Mouse (Mus musculus) layer of hippocampus, adult 9-10 months (tissue): ENCODE results near the gene Disp3.

Experiments
- DNase-seq: peaks from one replicate; pipeline ENCODE4 v3.0.0; 2022; ENCODE audit warnings: low spot score

Gene Disp3

GRCm38 (mm10) chr4:148288055-148288549 is 337 bp upstream of the Disp3 start:
- DNase-seq = peak; percentile 51

GRCm38 (mm10) chr4:148287041-148287440 is 724 bp downstream of the Disp3 start:
- no peak for DNase-seq

- no peak for DNase-seq
Observed at GRCm38 (mm10) chr4:148286226-148287031, 1.3 kb downstream of the Disp3 start.

DNA sequence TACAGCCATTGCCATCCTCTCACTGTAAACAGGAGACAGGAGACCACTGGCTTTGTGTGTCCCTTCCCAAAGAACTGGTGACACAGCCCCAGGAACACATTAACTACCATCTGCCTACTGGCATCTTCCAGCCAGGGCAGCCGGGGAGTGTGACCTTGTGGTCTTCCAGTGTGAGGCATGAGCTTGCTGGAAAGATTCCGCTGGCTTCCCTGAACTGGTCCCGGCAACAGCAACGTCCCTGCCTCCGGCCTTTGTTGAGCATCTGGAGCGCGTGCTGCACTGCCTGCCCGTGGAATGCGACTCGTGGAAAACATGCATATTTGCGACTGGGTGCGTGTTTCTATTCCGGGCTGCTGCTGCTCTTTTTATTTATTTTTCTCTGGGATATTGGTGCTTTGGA is 3.5 kb downstream of the Disp3 start:
- no peak for DNase-seq

DNA sequence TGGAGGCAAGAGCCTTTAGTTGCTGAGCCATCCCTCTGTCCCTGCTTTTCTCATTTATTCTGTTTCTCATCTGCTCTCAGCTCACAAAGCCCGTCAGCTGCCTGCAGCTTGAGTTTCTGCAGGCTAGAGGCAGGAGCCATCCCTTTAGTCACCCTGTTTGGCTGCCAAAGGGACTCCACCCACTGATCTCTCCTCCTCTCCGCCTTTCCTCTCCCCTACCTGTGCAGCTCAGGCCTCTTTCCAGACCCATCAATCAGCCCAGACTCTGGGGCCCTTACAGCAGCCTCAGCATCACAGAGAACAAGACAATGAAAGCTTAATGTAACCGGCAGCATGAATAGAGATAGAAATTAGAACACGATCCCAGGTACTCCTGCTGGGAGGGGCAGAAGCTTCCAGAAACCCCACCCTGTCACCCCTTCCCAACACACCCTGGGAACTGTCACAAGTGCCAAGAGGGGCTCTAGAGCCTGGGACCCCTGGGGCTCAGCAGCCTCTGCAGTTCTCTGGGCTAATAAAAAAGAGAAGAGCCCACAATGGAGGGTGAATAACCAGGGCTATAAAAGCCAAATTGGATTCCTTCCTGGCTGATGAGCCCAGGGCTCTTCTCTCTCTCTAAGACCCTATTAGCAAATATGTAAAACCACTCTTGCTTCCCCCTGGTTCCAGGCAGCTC is 10.8 kb downstream of the Disp3 start:
- DNase-seq = no peak

DNA sequence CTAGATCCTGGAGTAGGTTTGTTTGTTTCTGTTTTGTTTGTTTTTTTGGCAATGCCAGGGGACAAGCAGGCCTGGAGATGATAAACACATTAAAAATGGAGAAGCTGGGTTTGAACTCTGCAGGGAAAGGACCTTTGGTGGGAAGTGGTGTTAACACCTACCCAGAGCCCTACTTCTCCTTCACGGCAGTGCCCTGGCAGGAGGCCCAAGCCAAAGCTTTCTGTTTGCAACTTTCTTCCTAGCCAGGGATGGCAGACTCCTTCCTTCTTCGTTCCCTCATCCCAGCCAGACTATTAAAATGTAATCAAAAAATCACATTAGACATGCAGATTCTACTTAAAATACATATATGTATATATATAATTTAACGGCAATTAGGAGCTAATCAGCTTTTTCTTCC is 13.1 kb downstream of the Disp3 start:
- no peak for DNase-seq

- DNase-seq = no peak
Observed at GRCm38 (mm10) chr4:148273229-148273628, 14.5 kb downstream of the Disp3 start.

DNA sequence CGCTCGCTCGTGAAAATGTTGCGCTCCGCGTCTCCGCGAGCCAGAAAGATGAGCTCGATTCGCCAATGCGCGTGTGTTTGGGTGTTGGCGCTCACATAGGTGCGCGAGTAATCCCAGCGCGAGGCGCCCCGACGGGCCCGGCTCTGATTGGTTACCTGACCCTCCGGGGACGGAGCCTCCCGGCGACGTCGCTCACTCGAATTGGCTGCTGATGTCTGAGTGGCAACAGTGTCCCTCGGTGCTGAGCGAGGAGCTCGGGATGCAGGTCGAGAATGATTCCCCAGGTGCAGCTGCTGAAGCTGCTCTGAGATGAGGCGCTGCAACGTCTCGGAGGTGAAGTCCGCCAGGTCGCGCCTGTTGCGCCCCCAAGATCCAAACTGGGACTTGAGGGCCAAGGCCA is 16.1 kb downstream of the Disp3 start:
- DNase-seq = no peak

DNA sequence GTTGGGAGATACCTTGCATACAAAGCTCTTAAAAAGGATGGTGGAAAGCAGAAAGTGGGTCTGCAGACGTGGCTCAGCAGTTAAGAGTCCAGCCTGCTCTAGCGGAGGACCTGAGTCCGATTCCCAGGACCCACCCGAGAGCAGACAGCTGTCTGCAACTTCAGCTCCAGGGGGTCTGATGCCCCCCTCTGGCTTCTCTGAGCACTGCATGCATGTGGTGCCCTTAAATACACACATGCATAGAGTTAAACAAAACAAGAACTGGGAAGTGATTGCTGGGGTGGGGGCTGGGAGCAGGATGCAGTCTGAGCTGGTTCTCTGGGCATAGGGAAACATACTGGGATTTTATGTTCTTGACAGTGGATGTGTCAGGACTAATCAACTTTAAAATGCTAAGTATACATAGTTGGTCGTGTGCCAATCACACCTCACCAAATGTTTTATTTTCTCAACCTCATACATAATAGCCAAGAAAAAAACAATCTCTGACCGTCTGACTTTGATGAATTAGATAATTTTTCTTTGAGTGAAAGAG is 20.7 kb downstream of the Disp3 start:
- no peak for DNase-seq

- DNase-seq = no peak
Observed at GRCm38 (mm10) chr4:148259941-148260340, 27.8 kb downstream of the Disp3 start.

DNA sequence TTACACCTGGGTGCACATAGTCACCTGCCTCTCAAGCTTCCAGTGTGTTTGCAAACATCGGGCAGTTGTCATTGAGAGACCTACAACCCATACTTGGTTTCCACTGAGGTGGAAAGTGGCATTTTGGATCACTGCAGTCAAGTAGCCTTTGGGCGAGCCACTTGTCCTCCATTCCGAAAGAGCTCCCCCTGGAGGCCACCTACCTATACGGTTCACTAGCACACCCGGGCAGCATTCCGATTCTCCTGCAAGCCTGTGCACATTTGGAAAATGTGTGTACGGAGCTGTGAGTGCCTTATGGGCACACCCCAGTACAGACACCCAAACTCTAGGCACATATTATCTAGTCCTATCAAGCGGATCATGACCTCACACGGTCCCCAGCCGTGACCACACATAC is 38.4 kb downstream of the Disp3 start:
- DNase-seq = no peak

DNA sequence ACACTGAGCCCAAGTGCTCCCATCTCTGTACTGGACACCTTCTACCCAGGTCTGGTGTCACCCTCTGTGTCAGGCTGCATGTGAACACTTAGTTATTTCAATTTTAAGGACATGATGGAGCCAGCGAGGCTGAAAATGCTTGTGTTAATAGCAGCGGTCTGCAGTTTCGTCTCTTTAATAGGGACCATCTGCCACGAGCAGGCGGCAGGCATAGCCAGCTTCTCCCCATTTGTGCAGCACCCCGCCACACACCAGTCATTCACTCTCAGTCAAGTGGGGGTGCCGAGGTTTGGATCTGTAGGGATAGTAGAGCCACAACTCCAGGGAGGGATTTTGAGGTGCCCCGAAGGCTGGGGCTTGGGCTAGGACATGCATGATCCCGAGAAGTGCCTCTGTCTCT is 47.4 kb downstream of the Disp3 start:
- peak; percentile 47 for DNase-seq

- DNase-seq = no peak
Observed at GRCm38 (mm10) chr4:148239474-148240130, 48.2 kb downstream of the Disp3 start.

DNA sequence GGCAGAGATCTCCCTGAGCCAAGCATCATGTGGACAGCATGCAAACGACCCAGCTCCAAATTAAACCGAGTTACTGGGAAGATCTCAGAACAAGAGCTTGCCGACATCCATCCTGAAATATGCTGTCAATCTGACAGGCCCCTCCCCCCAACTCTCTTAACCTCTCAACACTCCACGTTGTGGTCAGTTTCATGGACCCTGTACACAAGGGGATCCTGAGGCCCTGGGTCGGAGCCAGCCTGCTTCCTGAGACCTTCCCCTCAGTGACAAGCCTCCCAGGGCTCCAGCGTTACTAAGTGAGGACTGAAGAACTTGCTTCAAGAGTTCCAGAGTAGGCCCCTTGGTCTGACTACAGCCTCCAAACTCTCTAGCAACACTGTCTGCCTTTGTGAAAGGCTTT is 48.8 kb downstream of the Disp3 start:
- no peak for DNase-seq

DNA sequence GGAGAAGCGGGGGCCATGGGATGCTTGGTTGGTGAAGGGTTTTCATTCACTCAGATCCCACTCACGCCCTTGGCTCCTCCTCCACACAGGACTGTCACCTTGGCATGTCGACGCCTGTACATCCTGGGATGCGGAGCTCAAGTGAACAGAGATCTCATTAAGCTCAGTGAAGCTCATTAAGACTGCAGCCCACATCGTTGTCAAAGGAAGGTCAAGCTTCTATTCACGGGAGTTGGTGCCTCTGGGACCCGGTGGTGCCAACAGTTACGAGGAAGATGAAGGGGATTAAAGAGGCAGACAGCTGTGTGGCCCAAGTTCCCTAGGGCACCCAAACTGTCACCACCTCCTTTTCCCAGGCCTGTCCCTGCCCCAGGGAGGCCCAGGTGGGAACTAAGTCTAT is 49.5 kb downstream of the Disp3 start:
- no peak for DNase-seq

GRCm38 (mm10) chr4:148236664-148237063 is 51.1 kb downstream of the Disp3 start:
- DNase-seq = no peak

GRCm38 (mm10) chr4:148233061-148233460 is 54.7 kb downstream of the Disp3 start:
- no peak for DNase-seq

- no peak for DNase-seq
Observed at GRCm38 (mm10) chr4:148232615-148233014, 55.1 kb downstream of the Disp3 start.

- no peak for DNase-seq
Observed at GRCm38 (mm10) chr4:148232124-148232523, 55.6 kb downstream of the Disp3 start.

DNA sequence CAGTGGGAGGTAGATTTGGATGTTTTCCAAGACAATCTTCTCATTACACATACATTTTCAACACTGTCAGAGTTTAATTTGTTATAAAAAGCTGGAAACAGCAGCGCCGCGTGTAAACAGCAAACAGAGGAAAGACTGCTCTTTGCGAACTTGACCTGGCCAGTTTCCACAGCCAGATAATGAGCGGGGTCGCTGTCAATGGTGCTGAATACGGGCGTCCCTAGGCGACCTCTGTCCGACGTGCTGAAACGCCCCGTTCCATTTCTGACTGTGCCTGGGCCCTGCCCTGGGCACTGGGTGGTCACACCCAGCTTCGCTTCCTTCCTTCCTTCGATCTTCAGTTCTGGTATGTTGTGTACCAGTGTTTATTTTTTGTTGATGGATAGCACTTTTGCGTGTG is 58.1 kb downstream of the Disp3 start:
- no peak for DNase-seq

DNA sequence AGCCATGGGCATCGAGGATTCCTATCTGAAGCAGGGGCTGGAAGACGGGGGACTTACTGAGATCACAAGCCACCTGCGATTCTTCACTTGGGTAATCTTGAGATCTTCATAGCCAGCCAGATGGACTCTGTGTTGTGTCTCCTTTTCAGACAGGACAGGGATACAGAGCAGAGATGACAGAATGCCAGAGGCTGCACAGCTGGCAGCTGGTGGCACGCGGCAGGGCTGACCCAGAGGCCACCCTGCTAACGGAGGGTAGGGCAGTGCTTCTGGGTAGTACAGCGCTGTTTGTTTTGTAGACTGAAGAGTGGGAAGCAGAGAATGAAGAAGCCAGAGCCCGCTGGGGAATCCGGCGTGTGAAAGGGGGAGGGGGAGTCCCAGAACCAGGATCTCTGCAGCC is 64.8 kb downstream of the Disp3 start:
- DNase-seq = no peak

- no peak for DNase-seq
Observed at GRCm38 (mm10) chr4:148220656-148221055, 67.1 kb downstream of the Disp3 start.

GRCm38 (mm10) chr4:148218238-148218637 is 69.5 kb downstream of the Disp3 start:
- DNase-seq = no peak
